In the genomic region with DNA sequence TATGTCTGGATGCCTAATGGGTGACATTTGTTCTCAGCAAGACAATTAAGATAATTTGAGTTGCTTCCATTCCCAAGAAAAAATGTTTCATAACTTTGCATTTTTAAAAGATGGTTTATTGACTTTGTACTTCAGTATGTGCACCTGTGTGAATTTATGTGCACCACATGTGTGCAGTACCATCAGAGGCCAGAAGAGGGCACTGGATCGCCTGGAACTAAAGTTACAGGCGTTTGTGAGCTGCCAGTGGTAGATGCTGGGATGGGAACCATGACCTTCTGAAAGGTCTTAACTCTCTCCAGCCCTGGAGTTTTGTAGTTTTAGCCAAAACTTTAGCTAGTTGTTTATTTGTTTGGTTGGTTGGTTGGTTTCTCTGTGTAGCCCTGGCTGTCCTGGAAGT, we compare ENCODE assay signal across 23 mouse cellular contexts. TPM values are rescaled to one million over a fixed set of nuclear protein-coding genes. Genes with fewer than 3 reads are reported as not detected.
DNase-seq lines count a peak whose midpoint lies in the region; ATAC-seq and TF ChIP-seq lines count a peak whose summit lies in the region.
"Had no signal": no experiment of that assay in that cellular context is flagged by ENCODE, and none has a peak within 500 bp of the region (broad histone marks: within the 10 kb centered on the region; RNA-seq: fewer than 3 reads in every experiment).

No protein-coding gene starts in this region.

- no peak overlapping the region for H3K4me3 ChIP-seq in hindbrain, postnatal 0 days (ENCODE audit: low read length)
- H3K4me3 ChIP-seq in hindbrain, embryonic 14.5 days (replicated peaks; ENCODE audit: low read length) = no peak overlapping the region
- no peak overlapping the region for H3K4me3 ChIP-seq in lung, embryonic 14.5 days (ENCODE audit: low read depth, low read length)
- no peak overlapping the region for H3K4me3 ChIP-seq in ES-E14 (ENCODE audit: insufficient read depth in 1 of 2, low read depth in 1 of 2, low read length in 2 of 2, poor library complexity in 1 of 2, severe bottlenecking in 1 of 2)
- H3K4me3 ChIP-seq in stomach, postnatal 0 days (ENCODE audit: low read depth, low read length) = no peak overlapping the region
- H3K4me3 ChIP-seq: forebrain, embryonic 12.5 days; hindbrain, embryonic 12.5 days; intestine, embryonic 15.5 days; midbrain, embryonic 12.5 days; neural tube, embryonic 13.5 days had no signal

- TF ChIP-seq EP300 in stomach, postnatal 0 days (optimal IDR thresholded peaks at IDR 0.05) = no peak

- H3K36me3 ChIP-seq in hindbrain, postnatal 0 days (ENCODE audit: insufficient read depth, low read length) = no peaks in the 10 kb centered on the region
- no peaks in the 10 kb centered on the region for H3K36me3 ChIP-seq in hindbrain, embryonic 14.5 days (replicated peaks; ENCODE audit: control insufficient read depth, insufficient read depth)
- H3K36me3 ChIP-seq in lung, embryonic 14.5 days (ENCODE audit: insufficient read depth) = no peaks in the 10 kb centered on the region
- H3K36me3 ChIP-seq in ES-E14 (ENCODE audit: control insufficient read depth, insufficient read depth, low read length, poor library complexity, severe bottlenecking) = no peaks in the 10 kb centered on the region
- H3K36me3 ChIP-seq in stomach, postnatal 0 days (ENCODE audit: control insufficient read depth, insufficient read depth, low read length) = no peaks in the 10 kb centered on the region
- H3K36me3 ChIP-seq: forebrain, embryonic 12.5 days; G1E; hindbrain, embryonic 12.5 days; intestine, embryonic 15.5 days; midbrain, embryonic 12.5 days; neural tube, embryonic 13.5 days had no signal

- H3K4me1 ChIP-seq in hindbrain, postnatal 0 days (ENCODE audit: insufficient read depth, low read length) = no peaks in the 10 kb centered on the region
- no peaks in the 10 kb centered on the region for H3K4me1 ChIP-seq in hindbrain, embryonic 14.5 days (replicated peaks; ENCODE audit: control insufficient read depth, insufficient read depth, low read length)
- H3K4me1 ChIP-seq in lung, embryonic 14.5 days (ENCODE audit: insufficient read depth) = no peaks in the 10 kb centered on the region
- peaks cover 5 to 7% of the 10 kb centered on the region in 2 experiments for H3K4me1 ChIP-seq in ES-E14 (ENCODE audit: control insufficient read depth in 2 of 2, insufficient read depth in 2 of 2, low read length in 2 of 2, poor library complexity in 1 of 2)
- no peaks in the 10 kb centered on the region for H3K4me1 ChIP-seq in stomach, postnatal 0 days (replicated peaks; ENCODE audit: control insufficient read depth, insufficient read depth)
- H3K4me1 ChIP-seq: forebrain, embryonic 12.5 days; intestine, embryonic 15.5 days; midbrain, embryonic 12.5 days; neural tube, embryonic 13.5 days had no signal

- in situ Hi-C loops in ES-E14 (cut with MboI; ENCODE audit: low sequenced_read_pairs in 2 of 2, unreplicated experiment in 2 of 2) = no loop called here

- H3K9ac ChIP-seq in hindbrain, postnatal 0 days (replicated peaks; ENCODE audit: low read length) = no peak overlapping the region
- H3K9ac ChIP-seq in hindbrain, embryonic 14.5 days = no peak overlapping the region
- no peak overlapping the region for H3K9ac ChIP-seq in lung, embryonic 14.5 days
- no peak overlapping the region for H3K9ac ChIP-seq in ES-E14 (ENCODE audit: insufficient read depth, low read depth, low read length, poor library complexity, severe bottlenecking)
- no peak overlapping the region for H3K9ac ChIP-seq in stomach, postnatal 0 days (ENCODE audit: low read length)
- H3K9ac ChIP-seq: forebrain, embryonic 12.5 days; hindbrain, embryonic 12.5 days; intestine, embryonic 15.5 days; midbrain, embryonic 12.5 days; neural tube, embryonic 13.5 days had no signal

- WGBS in hindbrain, postnatal 0 days = 59% methylated on average over 2 of the region's 2 CpGs
- WGBS in hindbrain, embryonic 14.5 days = 65% methylated on average over 2 of the region's 2 CpGs
- 51% methylated on average over 2 of the region's 2 CpGs for WGBS in lung, embryonic 14.5 days
- 55% methylated on average over 2 of the region's 2 CpGs for WGBS in stomach, postnatal 0 days

- H3K27ac ChIP-seq in hindbrain, postnatal 0 days = no peak overlapping the region
- H3K27ac ChIP-seq in hindbrain, embryonic 14.5 days = no peak overlapping the region
- H3K27ac ChIP-seq in lung, embryonic 14.5 days (ENCODE audit: low read depth) = no peak overlapping the region
- no peak overlapping the region for H3K27ac ChIP-seq in ES-E14 (ENCODE audit: insufficient read depth, low read depth, low read length, poor library complexity, severe bottlenecking)
- H3K27ac ChIP-seq in stomach, postnatal 0 days (replicated peaks) = no peak overlapping the region
- H3K27ac ChIP-seq: forebrain, embryonic 12.5 days; hindbrain, embryonic 12.5 days; intestine, embryonic 15.5 days; midbrain, embryonic 12.5 days; neural tube, embryonic 13.5 days had no signal

- no peak overlapping the region for H3K4me2 ChIP-seq in hindbrain, postnatal 0 days (ENCODE audit: low read depth, low read length)
- H3K4me2 ChIP-seq in hindbrain, embryonic 14.5 days (replicated peaks) = no peak overlapping the region
- H3K4me2 ChIP-seq in lung, embryonic 14.5 days = no peak overlapping the region
- no peak overlapping the region for H3K4me2 ChIP-seq in stomach, postnatal 0 days (replicated peaks; ENCODE audit: low read depth)
- H3K4me2 ChIP-seq: forebrain, embryonic 12.5 days; heart, embryonic 11.5 days; hindbrain, embryonic 12.5 days; intestine, embryonic 15.5 days; midbrain, embryonic 12.5 days; neural tube, embryonic 13.5 days had no signal

- TF ChIP-seq CTCF in hindbrain, postnatal 0 days (IDR thresholded peaks at IDR 0.05; ENCODE audit: low read depth) = peak; percentile 41
- TF ChIP-seq CTCF in lung, embryonic 14.5 days (IDR thresholded peaks at IDR 0.05; ENCODE audit: low read depth) = peak; percentile 43; the same call in 1 of the 2 replicates
- TF ChIP-seq CTCF in stomach, postnatal 0 days (IDR thresholded peaks at IDR 0.05; ENCODE audit: low read depth) = peak; percentile 44

- DNase-seq in hindbrain, postnatal 0 days (ENCODE audit: low spot score) = no peak
- no peak for DNase-seq in hindbrain, embryonic 14.5 days (ENCODE audit: low spot score)
- DNase-seq in lung, embryonic 14.5 days = no peak
- no peak for DNase-seq in lung, postnatal 10 days
- DNase-seq in ES-E14 (ENCODE audit: low read depth, low spot score) = no peak
- no peak for DNase-seq in stomach, postnatal 0 days (ENCODE audit: low spot score)
- DNase-seq: B cell, adult 2 months; cerebellum, adult 8-10 months; gastrocnemius, postnatal 36 days; heart, postnatal 10 days; layer of hippocampus, postnatal 36 days; left cerebral cortex, postnatal 4 days; liver; thymus, postnatal 4 days had no signal

- H3K9me3 ChIP-seq in hindbrain, postnatal 0 days (ENCODE audit: low read length) = no peaks in the 10 kb centered on the region
- H3K9me3 ChIP-seq in hindbrain, embryonic 14.5 days (ENCODE audit: control insufficient read depth, low read length) = peaks cover 10% of the 10 kb centered on the region; the same call in 1 of the 2 replicates
- peaks cover 8% of the 10 kb centered on the region; the same call in 1 of the 2 replicates for H3K9me3 ChIP-seq in lung, embryonic 14.5 days (ENCODE audit: low read depth, low read length)
- no peaks in the 10 kb centered on the region for H3K9me3 ChIP-seq in ES-E14 (ENCODE audit: control insufficient read depth, insufficient read depth, low read depth, low read length)
- 0 out of 2 replicates have a peak, but pooled peaks cover 5% of the 10 kb centered on the region for H3K9me3 ChIP-seq in stomach, postnatal 0 days (ENCODE audit: control insufficient read depth, low read length)
- H3K9me3 ChIP-seq: intestine, embryonic 15.5 days; neural tube, embryonic 13.5 days had no signal

- no peaks in the 10 kb centered on the region for H3K27me3 ChIP-seq in hindbrain, postnatal 0 days (ENCODE audit: insufficient read depth, low read length)
- no peaks in the 10 kb centered on the region for H3K27me3 ChIP-seq in hindbrain, embryonic 14.5 days (ENCODE audit: control insufficient read depth, insufficient read depth, low read length)
- no peaks in the 10 kb centered on the region for H3K27me3 ChIP-seq in lung, embryonic 14.5 days (ENCODE audit: insufficient read depth, low read length)
- no peaks in the 10 kb centered on the region for H3K27me3 ChIP-seq in stomach, postnatal 0 days (ENCODE audit: control insufficient read depth, insufficient read depth, low read length)
- H3K27me3 ChIP-seq: forebrain, embryonic 12.5 days; hindbrain, embryonic 12.5 days; intestine, embryonic 15.5 days; midbrain, embryonic 12.5 days; neural tube, embryonic 13.5 days had no signal

- no peak for ATAC-seq in hindbrain, postnatal 0 days
- no peak for ATAC-seq in hindbrain, embryonic 14.5 days (ENCODE audit: low FRiP score)
- no peak for ATAC-seq in lung, embryonic 14.5 days (ENCODE audit: insufficient read depth)
- no peak for ATAC-seq in stomach, postnatal 0 days (ENCODE audit: low FRiP score, low TSS enrichment)
- ATAC-seq in CD4-positive, CD25-positive, alpha-beta regulatory T cell, adult 4 months = no peak
- ATAC-seq: intestine, embryonic 15.5 days had no signal

TF ChIP-seq in ES-E14, 5 proteins besides CTCF, POLR2A, EP300 and RAD21:
- TF ChIP-seq ZNF384 (IDR thresholded peaks at IDR 0.05; ENCODE audit: low read depth, low read length) (no peak), MAFK (IDR thresholded peaks at IDR 0.05; ENCODE audit: insufficient read depth, low read depth, low read length) (no peak), ZC3H11A (IDR thresholded peaks at IDR 0.05; ENCODE audit: borderline replicate concordance, low read depth, low read length) (0 out of 2 replicates have a peak, but pooled peaks have one; percentile 20), CHD2 (IDR thresholded peaks at IDR 0.05; ENCODE audit: low read depth, low read length) (no peak), HCFC1 (IDR thresholded peaks at IDR 0.05; ENCODE audit: borderline replicate concordance, insufficient read depth, low read length) (no peak)

RNA-seq across cellular contexts. Expression of gene Pcsk6, which starts 18.3 kb away (rescaled TPM):
- 13.0 and 20.1 TPM in 2 replicates for total RNA-seq in hindbrain, postnatal 0 days (2014; rRNA removed)
- polyA plus RNA-seq in hindbrain, postnatal 0 days (2015; fragmentation: Nextera tagmentation; extraction: Ambion mirVana) = 2.0 and 2.1 TPM in 2 replicates
- 1.2 and 1.9 TPM in 2 replicates for polyA plus RNA-seq in hindbrain, embryonic 14.5 days (2014; fragmentation: Nextera tagmentation; extraction: Ambion mirVana)
- polyA plus RNA-seq in lung, embryonic 14.5 days (2014; fragmentation: Nextera tagmentation; extraction: Ambion mirVana) = 8.9 and 9.2 TPM in 2 replicates
- 62.6 and 106 TPM in 2 replicates for total RNA-seq in ES-E14 (2012; rRNA removed)
- 7.0 and 12.0 TPM in 2 replicates for polyA plus RNA-seq in stomach, postnatal 0 days (2015; fragmentation: Nextera tagmentation; extraction: Ambion mirVana)
- polyA plus RNA-seq in CD4-positive, CD25-positive, alpha-beta regulatory T cell, adult 4 months (2017; shearing (Covaris generic)) = not detected
- total RNA-seq: megakaryocyte progenitor cell, adult 5-6 weeks had no signal
- polyA plus RNA-seq: G1E had no signal
